Mouse (Mus musculus): ENCODE measurements around the gene Znrf3. TPM values are rescaled to one million over a fixed set of nuclear protein-coding genes. Genes with fewer than 3 reads are reported as not detected.

Znrf3 gene
- polyA plus RNA-seq, 1 experiment from 2014 or later: 12.3 TPM

GRCm38 (mm10) chr11:5398301-5399053 is 46.2 kb downstream of the Znrf3 start:
- no peak for DNase-seq (ENCODE audit: low spot score)
- no peaks in the 10 kb centered on the region for H3K27me3 ChIP-seq (ENCODE audit: control insufficient read depth, insufficient read depth, low read length)
- H3K4me2 ChIP-seq (ENCODE audit: low read depth, severe bottlenecking): no peak overlapping the region
- H3K9ac ChIP-seq (ENCODE audit: low read length): no peak overlapping the region
- H3K4me1 ChIP-seq (ENCODE audit: control insufficient read depth, insufficient read depth, low read length): peaks cover 2% of the 10 kb centered on the region; the same call in 1 of the 2 replicates
- no peaks in the 10 kb centered on the region for H3K9me3 ChIP-seq (ENCODE audit: control insufficient read depth, low read length)
- no peak overlapping the region for H3K4me3 ChIP-seq (ENCODE audit: low read depth, low read length)
- ATAC-seq (ENCODE audit: insufficient number of reproducible peaks, low FRiP score, low TSS enrichment, low read depth): no peak
- H3K27ac ChIP-seq (replicated peaks; ENCODE audit: low read depth, low read length): no peak overlapping the region
- no peaks in the 10 kb centered on the region for H3K36me3 ChIP-seq (ENCODE audit: control insufficient read depth, insufficient read depth, low read length)
- WGBS: 77% methylated on average over 3 of the region's 3 CpGs

GRCm38 (mm10) chr11:5390969-5391831 is 53.4 kb downstream of the Znrf3 start:
- no peak overlapping the region for H3K4me3 ChIP-seq (ENCODE audit: low read depth, low read length)
- WGBS: 19% methylated on average over 4 of the region's 4 CpGs
- no peaks in the 10 kb centered on the region for H3K27me3 ChIP-seq (ENCODE audit: control insufficient read depth, insufficient read depth, low read length)
- no peak for DNase-seq (ENCODE audit: low spot score)
- no peaks in the 10 kb centered on the region for H3K9me3 ChIP-seq (ENCODE audit: control insufficient read depth, low read length)
- H3K36me3 ChIP-seq (ENCODE audit: control insufficient read depth, insufficient read depth, low read length): no peaks in the 10 kb centered on the region
- no peak for ATAC-seq (ENCODE audit: insufficient number of reproducible peaks, low FRiP score, low TSS enrichment, low read depth)
- no peak overlapping the region for H3K27ac ChIP-seq (replicated peaks; ENCODE audit: low read depth, low read length)
- H3K4me1 ChIP-seq (ENCODE audit: control insufficient read depth, insufficient read depth, low read length): 0 out of 2 replicates have a peak, but pooled peaks cover 2% of the 10 kb centered on the region
- no peak overlapping the region for H3K9ac ChIP-seq (ENCODE audit: low read length)
- H3K4me2 ChIP-seq (ENCODE audit: low read depth, severe bottlenecking): no peak overlapping the region

GRCm38 (mm10) chr11:5382652-5383051 is 62.0 kb downstream of the Znrf3 start:
- Histone ChIP-seq H3K4me2 (ENCODE audit: low read depth, severe bottlenecking) (no peak overlapping the region), H3K4me3 (ENCODE audit: low read depth, low read length) (no peak overlapping the region), H3K4me1 (ENCODE audit: control insufficient read depth, insufficient read depth, low read length) (peaks cover 7% of the 10 kb centered on the region; the same call in 1 of the 2 replicates), H3K9ac (ENCODE audit: low read length) (no peak overlapping the region), H3K27ac (replicated peaks; ENCODE audit: low read depth, low read length) (no peak overlapping the region), H3K36me3 (ENCODE audit: control insufficient read depth, insufficient read depth, low read length) (no peaks in the 10 kb centered on the region), H3K27me3 (ENCODE audit: control insufficient read depth, insufficient read depth, low read length) (no peaks in the 10 kb centered on the region), H3K9me3 (ENCODE audit: control insufficient read depth, low read length) (no peaks in the 10 kb centered on the region)
- DNase-seq (ENCODE audit: low spot score) (no peak), ATAC-seq (ENCODE audit: insufficient number of reproducible peaks, low FRiP score, low TSS enrichment, low read depth) (no peak)
- 69% methylated on average over 2 of the region's 2 CpGs for WGBS

- H3K4me3 ChIP-seq (ENCODE audit: low read depth, low read length): no peak overlapping the region
- peaks cover 7% of the 10 kb centered on the region; the same call in 1 of the 2 replicates for H3K4me1 ChIP-seq (ENCODE audit: control insufficient read depth, insufficient read depth, low read length)
- no peak overlapping the region for H3K4me2 ChIP-seq (ENCODE audit: low read depth, severe bottlenecking)
- no peak overlapping the region for H3K27ac ChIP-seq (replicated peaks; ENCODE audit: low read depth, low read length)
- no peaks in the 10 kb centered on the region for H3K36me3 ChIP-seq (ENCODE audit: control insufficient read depth, insufficient read depth, low read length)
- no peak overlapping the region for H3K9ac ChIP-seq (ENCODE audit: low read length)
- H3K9me3 ChIP-seq (ENCODE audit: control insufficient read depth, low read length): no peaks in the 10 kb centered on the region
- no peak for ATAC-seq (ENCODE audit: insufficient number of reproducible peaks, low FRiP score, low TSS enrichment, low read depth)
- no peaks in the 10 kb centered on the region for H3K27me3 ChIP-seq (ENCODE audit: control insufficient read depth, insufficient read depth, low read length)
- 70% methylated on average over 5 of the region's 5 CpGs for WGBS
- no peak for DNase-seq (ENCODE audit: low spot score)
These were observed 63.4 kb downstream of the Znrf3 start for GRCm38 (mm10) chr11:5381226-5381625.

- ATAC-seq (ENCODE audit: insufficient number of reproducible peaks, low FRiP score, low TSS enrichment, low read depth) (no peak), DNase-seq (ENCODE audit: low spot score) (no peak)
- Histone ChIP-seq H3K4me3 (ENCODE audit: low read depth, low read length) (no peak overlapping the region), H3K36me3 (ENCODE audit: control insufficient read depth, insufficient read depth, low read length) (no peaks in the 10 kb centered on the region), H3K27ac (replicated peaks; ENCODE audit: low read depth, low read length) (no peak overlapping the region), H3K4me2 (ENCODE audit: low read depth, severe bottlenecking) (no peak overlapping the region), H3K4me1 (ENCODE audit: control insufficient read depth, insufficient read depth, low read length) (peaks cover 7% of the 10 kb centered on the region; the same call in 1 of the 2 replicates), H3K9ac (ENCODE audit: low read length) (no peak overlapping the region), H3K9me3 (ENCODE audit: control insufficient read depth, low read length) (no peaks in the 10 kb centered on the region), H3K27me3 (ENCODE audit: control insufficient read depth, insufficient read depth, low read length) (no peaks in the 10 kb centered on the region)
- WGBS: 79% methylated on average over 3 of the region's 3 CpGs
These were observed 64.4 kb downstream of the Znrf3 start for GRCm38 (mm10) chr11:5380275-5380674.

- ATAC-seq (ENCODE audit: insufficient number of reproducible peaks, low FRiP score, low TSS enrichment, low read depth) (no peak), DNase-seq (ENCODE audit: low spot score) (no peak)
- H3K4me3 ChIP-seq (ENCODE audit: low read depth, low read length): no peak overlapping the region
- no peaks in the 10 kb centered on the region for H3K27me3 ChIP-seq (ENCODE audit: control insufficient read depth, insufficient read depth, low read length)
- no peak overlapping the region for H3K9ac ChIP-seq (ENCODE audit: low read length)
- H3K9me3 ChIP-seq (ENCODE audit: control insufficient read depth, low read length): no peaks in the 10 kb centered on the region
- WGBS: 76% methylated on average over 10 of the region's 10 CpGs
- H3K36me3 ChIP-seq (ENCODE audit: control insufficient read depth, insufficient read depth, low read length): no peaks in the 10 kb centered on the region
- no peak overlapping the region for H3K27ac ChIP-seq (replicated peaks; ENCODE audit: low read depth, low read length)
- H3K4me2 ChIP-seq (ENCODE audit: low read depth, severe bottlenecking): no peak overlapping the region
- no peaks in the 10 kb centered on the region for H3K4me1 ChIP-seq (ENCODE audit: control insufficient read depth, insufficient read depth, low read length)
These were observed 75.5 kb downstream of the Znrf3 start for GRCm38 (mm10) chr11:5369176-5369575.

GRCm38 (mm10) chr11:5368492-5368891 is 76.2 kb downstream of the Znrf3 start:
- H3K4me3 ChIP-seq (ENCODE audit: low read depth, low read length): no peak overlapping the region
- no peak overlapping the region for H3K4me2 ChIP-seq (ENCODE audit: low read depth, severe bottlenecking)
- H3K27ac ChIP-seq (replicated peaks; ENCODE audit: low read depth, low read length): no peak overlapping the region
- H3K9me3 ChIP-seq (ENCODE audit: control insufficient read depth, low read length): no peaks in the 10 kb centered on the region
- ATAC-seq (ENCODE audit: insufficient number of reproducible peaks, low FRiP score, low TSS enrichment, low read depth): no peak
- DNase-seq (ENCODE audit: low spot score): no peak
- H3K4me1 ChIP-seq (ENCODE audit: control insufficient read depth, insufficient read depth, low read length): no peaks in the 10 kb centered on the region
- no peaks in the 10 kb centered on the region for H3K27me3 ChIP-seq (ENCODE audit: control insufficient read depth, insufficient read depth, low read length)
- no peak overlapping the region for H3K9ac ChIP-seq (ENCODE audit: low read length)
- no peaks in the 10 kb centered on the region for H3K36me3 ChIP-seq (ENCODE audit: control insufficient read depth, insufficient read depth, low read length)

GRCm38 (mm10) chr11:5355266-5355764 is 89.3 kb downstream of the Znrf3 start:
- Histone ChIP-seq H3K9ac (ENCODE audit: low read length) (no peak overlapping the region), H3K27ac (replicated peaks; ENCODE audit: low read depth, low read length) (no peak overlapping the region), H3K4me3 (ENCODE audit: low read depth, low read length) (no peak overlapping the region), H3K36me3 (ENCODE audit: control insufficient read depth, insufficient read depth, low read length) (no peaks in the 10 kb centered on the region), H3K27me3 (ENCODE audit: control insufficient read depth, insufficient read depth, low read length) (no peaks in the 10 kb centered on the region), H3K4me2 (ENCODE audit: low read depth, severe bottlenecking) (no peak overlapping the region), H3K9me3 (ENCODE audit: control insufficient read depth, low read length) (no peaks in the 10 kb centered on the region), H3K4me1 (ENCODE audit: control insufficient read depth, insufficient read depth, low read length) (no peaks in the 10 kb centered on the region)
- WGBS: 93% methylated on average over 2 of the region's 2 CpGs
- DNase-seq (ENCODE audit: low spot score) (no peak), ATAC-seq (ENCODE audit: insufficient number of reproducible peaks, low FRiP score, low TSS enrichment, low read depth) (no peak)
